Mouse (Mus musculus): ENCODE results near the gene Strbp. TPM values are rescaled to one million over a fixed set of nuclear protein-coding genes. Genes with fewer than 3 reads are reported as not detected.
A peak's percentile ranks its signal among the peaks of the same experiment; 100 is the strongest.

Gene Strbp
- total RNA-seq, 2 experiments from 2014 or later, result 14.4 to 16.9 TPM

GRCm38 (mm10) chr2:37704141-37704760 lies 592 bp upstream of the Strbp start:
- DNase-seq, result no peak

GRCm38 (mm10) chr2:37702301-37703172 lies 1.1 kb downstream of the Strbp start:
- peak; percentile 31 for DNase-seq

GRCm38 (mm10) chr2:37689064-37689615 lies 14.5 kb downstream of the Strbp start:
- DNase-seq, result no peak

GRCm38 (mm10) chr2:37687031-37687430 lies 16.6 kb downstream of the Strbp start:
- DNase-seq, result no peak

- DNase-seq, result no peak
Measured at GRCm38 (mm10) chr2:37684864-37685263, 18.8 kb downstream of the Strbp start.

- no peak for DNase-seq
Measured at GRCm38 (mm10) chr2:37682197-37682811, 21.4 kb downstream of the Strbp start.

GRCm38 (mm10) chr2:37651086-37651485 lies 52.6 kb downstream of the Strbp start:
- no peak for DNase-seq

GRCm38 (mm10) chr2:37649590-37649989 lies 54.1 kb downstream of the Strbp start:
- DNase-seq, result no peak

GRCm38 (mm10) chr2:37648966-37649365 lies 54.7 kb downstream of the Strbp start:
- no peak for DNase-seq

GRCm38 (mm10) chr2:37623343-37623742 lies 80.3 kb downstream of the Strbp start:
- no peak for DNase-seq

GRCm38 (mm10) chr2:37587919-37588318 lies 115.7 kb downstream of the Strbp start:
- no peak for DNase-seq

GRCm38 (mm10) chr2:37578185-37578584 lies 125.5 kb downstream of the Strbp start:
- DNase-seq, result no peak

GRCm38 (mm10) chr2:37576661-37577060 lies 127.0 kb downstream of the Strbp start:
- no peak for DNase-seq

- DNase-seq, result no peak
Measured at GRCm38 (mm10) chr2:37572141-37572540, 131.5 kb downstream of the Strbp start.

GRCm38 (mm10) chr2:37570703-37571102 lies 133.0 kb downstream of the Strbp start:
- DNase-seq, result no peak

- no peak for DNase-seq
Measured at GRCm38 (mm10) chr2:37569888-37570287, 133.8 kb downstream of the Strbp start.

- DNase-seq, result no peak
Measured at GRCm38 (mm10) chr2:37566035-37566434, 137.6 kb downstream of the Strbp start.

GRCm38 (mm10) chr2:37565579-37565978 lies 138.1 kb downstream of the Strbp start:
- no peak for DNase-seq

- no peak for DNase-seq
Measured at GRCm38 (mm10) chr2:37556366-37556765, 147.3 kb downstream of the Strbp start.

GRCm38 (mm10) chr2:37549346-37550012 lies 154.2 kb downstream of the Strbp start:
- DNase-seq, result no peak

GRCm38 (mm10) chr2:37531639-37532038 lies 172.0 kb downstream of the Strbp start:
- DNase-seq, result no peak

GRCm38 (mm10) chr2:37530766-37531165 lies 172.9 kb downstream of the Strbp start:
- no peak for DNase-seq

Data from gastrocnemius, postnatal 25 days (tissue).